Comparison of ENCODE assay signal across 24 mouse cellular contexts in the genomic region with DNA sequence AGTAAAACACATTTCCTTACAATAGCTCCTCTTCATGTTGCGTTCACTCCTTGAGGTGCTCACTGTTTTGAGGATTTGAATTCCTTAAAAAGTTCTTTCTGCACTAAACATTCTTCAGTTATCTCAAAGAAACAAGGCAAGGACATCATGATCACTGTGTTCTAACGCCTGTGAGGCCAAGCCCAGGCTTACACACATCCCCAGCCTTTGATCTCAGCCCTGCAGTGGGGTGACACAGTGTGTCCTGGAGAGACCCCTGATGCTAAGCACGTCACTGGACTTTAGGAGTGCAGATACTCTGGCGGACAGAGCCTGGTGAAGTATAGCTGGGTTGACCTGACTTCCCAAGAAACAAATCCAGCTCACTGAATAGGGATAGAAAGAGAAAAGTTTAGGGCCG.
"Had no signal": no experiment of that assay in that cellular context is flagged by ENCODE, and none has a peak within 500 bp of the region (broad histone marks: within the 10 kb centered on the region; RNA-seq: fewer than 3 reads in every experiment).

No protein-coding gene starts in this region.

- H3K9me3 ChIP-seq: embryonic facial prominence, embryonic 10.5 days; embryonic facial prominence, embryonic 12.5 days; embryonic facial prominence, embryonic 13.5 days; embryonic facial prominence, embryonic 15.5 days; forebrain, embryonic 12.5 days; forebrain, embryonic 13.5 days; forebrain, embryonic 15.5 days had no signal

- H3K4me1 ChIP-seq: embryonic facial prominence, embryonic 12.5 days; embryonic facial prominence, embryonic 13.5 days; embryonic facial prominence, embryonic 15.5 days; forebrain, embryonic 12.5 days; forebrain, embryonic 13.5 days; forebrain, embryonic 15.5 days had no signal

- H3K27me3 ChIP-seq: embryonic facial prominence, embryonic 12.5 days; embryonic facial prominence, embryonic 15.5 days; forebrain, embryonic 12.5 days; forebrain, embryonic 13.5 days; forebrain, embryonic 15.5 days had no signal

- H3K27ac ChIP-seq: embryonic facial prominence, embryonic 10.5 days; embryonic facial prominence, embryonic 12.5 days; embryonic facial prominence, embryonic 13.5 days; embryonic facial prominence, embryonic 15.5 days; forebrain, embryonic 12.5 days; forebrain, embryonic 13.5 days; forebrain, embryonic 15.5 days; gastrocnemius, adult 2 months; heart, adult 2 months had no signal

- DNase-seq: cerebellum, adult 8-10 months; cerebellum, adult 9-10 months; cerebellum, adult 9-11 months; cerebellum, postnatal 10 days; cerebellum, postnatal 14 days; cerebellum, postnatal 25 days; cerebellum, postnatal 36 days; embryo, embryonic 11 days; forebrain, postnatal 0 days; gastrocnemius, adult 2 months; gastrocnemius, postnatal 10 days; gastrocnemius, postnatal 14 days; gastrocnemius, postnatal 25 days; gastrocnemius, postnatal 36 days; heart, adult 18-20 months; heart, adult 2 months had no signal

- H3K36me3 ChIP-seq: embryonic facial prominence, embryonic 10.5 days; embryonic facial prominence, embryonic 12.5 days; embryonic facial prominence, embryonic 13.5 days; embryonic facial prominence, embryonic 15.5 days; forebrain, embryonic 12.5 days; forebrain, embryonic 15.5 days had no signal

- H3K4me3 ChIP-seq: embryonic facial prominence, embryonic 10.5 days; embryonic facial prominence, embryonic 12.5 days; embryonic facial prominence, embryonic 13.5 days; embryonic facial prominence, embryonic 15.5 days; erythroblast, embryonic 14.5 days; forebrain, embryonic 12.5 days; forebrain, embryonic 13.5 days; forebrain, embryonic 15.5 days; gastrocnemius, adult 2 months; heart, adult 2 months had no signal
